Mouse (Mus musculus): Measurements from ENCODE around the gene Phykpl. TPM values are rescaled to one million over a fixed set of nuclear protein-coding genes. Genes with fewer than 3 reads are reported as not detected.
"Not testable (repeated sequence)": the region's sequence is repeated elsewhere in the genome, so short reads cannot be mapped to it uniquely, and the experiment has no call there.

Gene Phykpl
- polyA plus RNA-seq, 1 experiment from 2014 or later: 20.7 TPM

DNA sequence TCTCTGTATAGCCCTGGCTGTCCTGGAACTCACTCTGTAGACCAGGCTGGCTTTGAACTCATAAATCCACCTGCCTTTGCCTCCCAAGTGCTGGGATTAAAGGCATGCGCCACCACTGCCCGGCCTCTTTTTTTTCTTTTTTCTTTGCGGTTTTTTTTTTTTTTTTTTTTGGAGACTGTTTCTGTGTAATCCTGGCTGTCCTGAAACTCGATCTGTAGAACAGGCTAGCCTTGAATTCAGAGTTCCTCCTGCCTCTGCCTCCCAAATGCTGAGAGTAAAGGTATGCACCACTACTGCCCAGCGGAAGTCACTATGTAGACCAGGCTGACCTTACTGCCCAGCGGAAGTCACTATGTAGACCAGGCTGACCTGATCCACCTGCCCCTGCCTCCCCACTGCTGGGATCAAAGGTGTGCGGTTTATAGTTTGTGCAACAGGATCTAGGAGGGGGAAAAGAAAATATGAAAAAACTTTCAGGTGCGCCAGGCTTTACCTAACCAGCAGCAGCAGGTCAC is 34.4 kb downstream of the Phykpl start:
- no peak for ATAC-seq (ENCODE audit: insufficient number of reproducible peaks, low FRiP score, low TSS enrichment, low read depth)
- Histone ChIP-seq H3K27ac (replicated peaks) (0 out of 2 replicates have a peak overlapping the region, but pooled peaks have one; percentile 53), H3K27me3 (no peaks in the 10 kb centered on the region), H3K4me3 (replicated peaks) (peak overlapping the region; percentile 90), H3K4me1 (peaks cover 30% of the 10 kb centered on the region), H3K9ac (no peak overlapping the region), H3K4me2 (replicated peaks) (peak overlapping the region; percentile 76), H3K36me3 (peaks cover 29% of the 10 kb centered on the region), H3K9me3 (replicated peaks) (no peaks in the 10 kb centered on the region)
- 47% methylated on average over 8 of the region's 8 CpGs for WGBS

DNA sequence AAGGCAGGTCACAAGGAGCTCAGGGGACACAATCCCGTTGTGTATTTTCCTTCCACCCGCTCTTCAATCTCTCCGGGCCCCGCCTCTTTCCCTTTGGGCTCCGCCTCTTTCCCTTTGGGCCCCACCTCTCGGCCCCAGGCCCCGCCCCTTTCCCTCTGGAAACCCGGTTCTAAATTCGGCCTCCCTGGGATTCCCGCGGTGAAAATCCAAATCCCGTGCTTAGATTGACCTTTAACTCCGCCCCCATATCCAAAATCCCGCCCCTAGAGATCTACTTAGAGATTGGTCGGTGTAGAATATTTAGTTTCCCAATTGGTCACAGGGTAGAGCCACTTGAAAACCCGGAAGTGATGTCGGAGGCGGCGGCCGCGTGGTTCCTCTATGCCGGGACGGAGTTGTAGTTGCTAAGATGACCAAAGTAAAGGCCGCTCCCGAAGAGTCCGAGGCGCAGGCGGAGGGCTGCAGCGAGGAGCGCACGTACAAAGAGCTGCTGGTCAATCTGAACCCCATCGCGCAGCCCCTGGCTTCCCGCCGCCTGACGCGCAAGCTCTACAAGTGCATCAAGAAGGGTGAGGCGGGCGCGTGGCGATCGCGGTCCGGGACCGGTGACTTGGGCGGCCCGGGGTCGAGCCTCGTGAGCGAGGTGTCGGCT is 35.0 kb downstream of the Phykpl start, which contains the start of gene Nhp2:
Gene Nhp2, plus strand, starts transcription at position 327 of the 652 bp plus-strand sequence.
- H3K9me3 ChIP-seq (replicated peaks): no peaks in the 10 kb centered on the region
- H3K4me3 ChIP-seq (replicated peaks): peak within 1 kb of the TSS; percentile 90
- no peaks in the 10 kb centered on the region for H3K27me3 ChIP-seq
- H3K27ac ChIP-seq (replicated peaks): peak within 1 kb of the TSS; percentile 63
- H3K4me2 ChIP-seq (replicated peaks): peak within 1 kb of the TSS; percentile 76
- peaks cover 30% of the 10 kb centered on the region for H3K4me1 ChIP-seq
- H3K36me3 ChIP-seq: peaks cover 35% of the 10 kb centered on the region
- peak; percentile 93 for ATAC-seq (ENCODE audit: insufficient number of reproducible peaks, low FRiP score, low TSS enrichment, low read depth)
- peak within 1 kb of the TSS; percentile 64 for H3K9ac ChIP-seq
- WGBS: under 1% methylated on average over 51 of the region's 51 CpGs

DNA sequence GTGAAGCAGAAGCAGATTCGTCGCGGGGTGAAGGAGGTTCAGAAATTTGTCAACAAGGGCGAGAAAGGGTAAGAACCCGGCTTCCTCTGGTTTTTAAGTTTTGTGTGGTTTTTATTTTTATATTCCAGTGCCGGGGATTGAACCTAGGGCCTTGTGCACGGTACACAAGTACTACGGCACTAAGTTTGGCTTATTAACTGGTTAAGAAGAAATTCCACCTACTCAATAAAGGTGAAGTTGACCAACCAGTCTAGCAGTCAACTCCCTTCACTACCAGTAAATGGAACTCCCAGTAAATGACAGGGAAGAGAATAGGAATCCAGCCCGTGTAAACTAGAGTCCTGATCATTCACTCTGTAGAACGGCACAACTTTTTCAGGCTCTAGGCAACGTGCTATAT is 35.5 kb downstream of the Phykpl start:
- no peaks in the 10 kb centered on the region for H3K27me3 ChIP-seq
- H3K27ac ChIP-seq (replicated peaks): peak overlapping the region; percentile 63
- peak overlapping the region; percentile 90 for H3K4me3 ChIP-seq (replicated peaks)

DNA sequence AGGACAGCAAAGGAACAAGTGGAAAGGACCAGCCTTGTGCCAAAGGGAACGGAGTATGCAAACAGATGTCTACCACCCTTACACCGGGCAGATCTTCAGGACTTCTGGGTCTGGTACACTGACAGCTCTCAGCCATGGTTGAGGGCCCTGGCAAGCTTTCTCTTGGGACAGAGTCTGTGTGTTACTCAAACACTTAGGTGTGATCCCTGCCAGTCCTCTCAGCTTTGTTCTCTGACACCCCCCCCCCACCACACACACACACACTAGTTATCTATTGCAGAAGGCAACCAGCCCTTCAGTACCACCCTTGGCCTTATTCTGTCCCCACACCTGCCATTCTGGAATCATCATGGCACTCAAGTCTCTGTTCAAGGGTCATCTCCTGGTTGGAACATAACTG is 37.2 kb downstream of the Phykpl start:
- no peak overlapping the region for H3K27ac ChIP-seq (replicated peaks)
- 95% methylated on average over 2 of the region's 2 CpGs for WGBS
- ATAC-seq (ENCODE audit: insufficient number of reproducible peaks, low FRiP score, low TSS enrichment, low read depth): no peak
- H3K9ac ChIP-seq: no peak overlapping the region
- H3K9me3 ChIP-seq (replicated peaks): no peaks in the 10 kb centered on the region
- peaks cover 18% of the 10 kb centered on the region for H3K4me1 ChIP-seq
- no peak overlapping the region for H3K4me3 ChIP-seq (replicated peaks)
- no peaks in the 10 kb centered on the region for H3K27me3 ChIP-seq
- peaks cover 56% of the 10 kb centered on the region for H3K36me3 ChIP-seq
- H3K4me2 ChIP-seq (replicated peaks): no peak overlapping the region

More for the DNA sequence above, 35.5 kb downstream of the Phykpl start:
- Histone ChIP-seq H3K4me1 (peaks cover 25% of the 10 kb centered on the region), H3K9ac (peak overlapping the region; percentile 64), H3K36me3 (peaks cover 41% of the 10 kb centered on the region), H3K4me2 (replicated peaks) (peak overlapping the region; percentile 76), H3K9me3 (replicated peaks) (no peaks in the 10 kb centered on the region)
- no peak for ATAC-seq (ENCODE audit: insufficient number of reproducible peaks, low FRiP score, low TSS enrichment, low read depth)
- under 1% methylated on average over 11 of the region's 11 CpGs for WGBS

DNA sequence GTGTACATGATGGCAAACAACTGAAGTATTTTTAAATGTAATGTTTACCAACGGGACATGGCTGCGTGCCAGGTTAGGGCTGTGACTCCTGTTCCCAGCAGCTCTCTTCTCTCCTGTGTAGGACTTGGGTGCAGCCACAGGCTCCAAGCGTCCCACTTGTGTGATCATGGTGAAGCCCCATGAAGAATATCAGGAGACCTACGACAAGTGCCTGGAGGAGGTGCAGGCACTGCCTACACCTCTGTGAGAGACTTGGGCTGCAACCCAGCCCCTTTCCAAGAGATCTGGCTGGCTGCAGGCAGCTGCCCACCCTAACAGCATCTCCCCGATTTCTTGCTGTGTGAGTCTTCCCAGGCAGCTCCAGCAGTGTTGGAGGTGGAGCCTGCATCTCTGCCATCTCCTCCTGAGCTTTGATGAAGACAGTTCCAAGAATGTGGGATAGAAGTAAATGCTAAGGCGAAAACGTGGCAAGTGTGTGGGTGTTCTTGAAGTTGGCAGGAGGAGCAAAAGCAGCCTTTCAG is 38.5 kb downstream of the Phykpl start:
- H3K27me3 ChIP-seq: no peaks in the 10 kb centered on the region
- no peak overlapping the region for H3K9ac ChIP-seq
- WGBS: 84% methylated on average over 7 of the region's 7 CpGs
- H3K9me3 ChIP-seq (replicated peaks): no peaks in the 10 kb centered on the region
- no peak for ATAC-seq (ENCODE audit: insufficient number of reproducible peaks, low FRiP score, low TSS enrichment, low read depth)
- H3K36me3 ChIP-seq: peaks cover 68% of the 10 kb centered on the region
- H3K4me3 ChIP-seq (replicated peaks): no peak overlapping the region
- H3K27ac ChIP-seq (replicated peaks): no peak overlapping the region
- H3K4me2 ChIP-seq (replicated peaks): no peak overlapping the region
- H3K4me1 ChIP-seq: peaks cover 18% of the 10 kb centered on the region

DNA sequence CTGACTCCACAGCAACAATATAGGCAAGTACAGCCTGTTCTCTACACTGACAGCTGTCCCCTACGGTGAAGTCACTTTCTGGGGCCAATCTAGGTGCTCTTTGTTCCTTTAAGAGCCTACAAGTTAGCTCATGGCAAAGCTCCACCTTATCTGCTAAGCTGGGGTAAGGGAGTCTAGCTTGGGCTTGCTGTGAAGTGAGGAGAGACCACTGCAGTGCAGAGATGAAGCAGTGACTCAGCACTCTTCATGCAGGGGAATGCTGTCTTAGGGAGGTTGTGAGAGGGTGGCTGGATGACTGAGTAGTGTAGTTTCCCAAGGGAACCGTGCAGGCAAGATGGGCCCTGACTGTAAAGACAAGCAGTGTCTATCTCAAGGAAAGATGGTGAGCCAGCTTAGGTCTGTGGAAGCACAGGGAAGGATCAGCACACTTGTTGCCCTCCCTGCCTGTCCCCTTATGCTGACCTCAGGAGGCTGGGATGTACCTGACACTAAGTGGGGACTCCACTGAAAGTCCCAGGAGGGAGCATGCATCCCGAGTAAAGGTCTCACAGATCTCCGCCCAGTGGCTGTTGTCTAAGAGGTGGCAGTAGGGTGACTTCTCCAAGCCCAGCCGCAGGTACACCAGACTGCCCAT is 40.7 kb downstream of the Phykpl start:
- no peak overlapping the region for H3K4me3 ChIP-seq (replicated peaks)
- H3K4me2 ChIP-seq (replicated peaks): no peak overlapping the region
- H3K4me1 ChIP-seq: peaks cover 14% of the 10 kb centered on the region
- no peak overlapping the region for H3K27ac ChIP-seq (replicated peaks)
- 74% methylated on average over 5 of the region's 5 CpGs for WGBS
- H3K27me3 ChIP-seq: no peaks in the 10 kb centered on the region
- H3K36me3 ChIP-seq: peaks cover 80% of the 10 kb centered on the region
- no peak for ATAC-seq (ENCODE audit: insufficient number of reproducible peaks, low FRiP score, low TSS enrichment, low read depth)
- no peaks in the 10 kb centered on the region for H3K9me3 ChIP-seq (replicated peaks)
- no peak overlapping the region for H3K9ac ChIP-seq

DNA sequence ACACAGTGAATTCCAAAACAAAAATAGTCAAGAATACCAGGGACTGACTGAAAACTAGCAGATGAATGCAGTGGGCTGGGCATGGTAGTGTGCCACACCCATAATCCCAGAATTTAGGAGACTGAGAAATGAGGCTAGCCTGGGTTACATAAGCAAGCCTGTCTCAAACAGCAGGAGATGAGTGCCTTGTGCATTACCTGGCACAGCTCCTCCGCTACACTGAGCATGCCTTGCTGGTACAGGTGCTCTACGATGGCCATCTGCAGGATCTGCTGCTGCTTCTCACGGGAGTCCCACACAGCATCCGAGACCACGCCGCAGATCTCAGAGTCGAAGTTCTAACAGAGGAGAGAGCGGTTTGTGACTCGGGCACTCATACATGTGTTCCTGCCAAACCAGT is 42.9 kb downstream of the Phykpl start:
- no peak overlapping the region for H3K27ac ChIP-seq (replicated peaks)
- whole genome bisulfite sequencing: 92% methylated on average over 9 of the region's 9 CpGs

DNA sequence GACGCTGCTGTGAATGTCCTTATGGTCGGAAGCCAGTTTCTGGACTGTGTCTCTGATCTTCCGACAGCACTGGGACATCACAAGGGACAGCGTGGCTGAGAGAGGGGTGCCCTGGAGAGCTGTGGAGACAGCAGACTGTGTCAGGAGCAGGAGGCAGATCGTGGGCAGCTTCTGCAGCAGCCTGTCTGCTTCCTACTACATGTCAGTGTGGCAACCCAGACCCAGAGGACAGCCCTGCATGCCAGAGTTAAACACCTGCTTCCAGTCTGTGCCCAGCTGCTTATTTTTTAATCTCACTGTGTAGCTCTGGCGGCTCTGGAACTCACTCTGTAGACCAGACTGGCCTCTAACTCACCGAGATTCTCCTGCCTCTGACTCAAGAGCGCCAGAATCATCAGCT is 43.4 kb downstream of the Phykpl start:
- Histone ChIP-seq H3K4me3 (replicated peaks) (no peak overlapping the region), H3K27ac (replicated peaks) (no peak overlapping the region), H3K4me2 (replicated peaks) (no peak overlapping the region), H3K27me3 (no peaks in the 10 kb centered on the region), H3K9me3 (replicated peaks) (no peaks in the 10 kb centered on the region), H3K9ac (no peak overlapping the region), H3K4me1 (no peaks in the 10 kb centered on the region), H3K36me3 (peaks cover 63% of the 10 kb centered on the region)
- no peak for ATAC-seq (ENCODE audit: insufficient number of reproducible peaks, low FRiP score, low TSS enrichment, low read depth)
- WGBS: 84% methylated on average over 8 of the region's 8 CpGs

More for the DNA sequence above, 42.9 kb downstream of the Phykpl start:
- Histone ChIP-seq H3K27me3 (no peaks in the 10 kb centered on the region), H3K9ac (no peak overlapping the region), H3K9me3 (replicated peaks) (no peaks in the 10 kb centered on the region), H3K4me1 (no peaks in the 10 kb centered on the region), H3K4me2 (replicated peaks) (no peak overlapping the region), H3K4me3 (replicated peaks) (no peak overlapping the region), H3K36me3 (peaks cover 68% of the 10 kb centered on the region)
- no peak for ATAC-seq (ENCODE audit: insufficient number of reproducible peaks, low FRiP score, low TSS enrichment, low read depth)

DNA sequence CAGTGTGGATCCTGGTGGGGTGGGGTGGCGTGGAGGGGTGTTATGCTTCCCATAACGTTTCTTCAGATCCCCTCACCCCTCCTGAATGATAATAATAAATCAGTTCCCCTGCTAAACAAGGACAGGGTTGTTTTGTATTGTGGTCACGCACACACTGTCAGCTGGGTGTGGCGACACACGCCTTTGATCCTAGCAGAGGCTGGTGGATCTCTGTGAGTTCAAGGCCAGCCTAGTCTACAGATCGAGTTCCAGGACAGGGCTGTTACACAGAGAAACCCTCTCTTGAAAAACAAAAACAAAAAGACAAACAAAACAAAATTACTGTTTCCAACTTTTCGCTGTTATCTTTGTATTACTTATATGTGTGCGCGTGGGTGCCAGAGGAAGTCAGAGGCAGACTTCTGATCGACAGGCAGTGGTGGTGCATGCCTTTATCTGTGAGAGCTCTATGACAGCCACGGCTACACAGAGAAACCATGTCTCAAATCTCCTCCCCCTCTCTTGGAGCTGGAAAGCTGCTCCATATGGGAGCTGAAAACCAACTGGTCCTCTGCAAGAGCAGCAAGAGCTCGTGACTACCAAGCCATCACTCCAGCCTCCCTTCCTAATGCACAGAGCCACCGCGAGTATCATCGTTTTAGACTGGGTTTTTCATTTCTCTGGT is 45.2 kb downstream of the Phykpl start:
- peaks cover 4% of the 10 kb centered on the region; the same call in 1 of the 2 replicates for H3K4me1 ChIP-seq
- no peak overlapping the region for H3K4me3 ChIP-seq (replicated peaks)
- no peak overlapping the region for H3K9ac ChIP-seq
- ATAC-seq (ENCODE audit: insufficient number of reproducible peaks, low FRiP score, low TSS enrichment, low read depth): no peak
- no peaks in the 10 kb centered on the region for H3K27me3 ChIP-seq
- H3K9me3 ChIP-seq (replicated peaks): no peaks in the 10 kb centered on the region
- no peak overlapping the region for H3K4me2 ChIP-seq (replicated peaks)
- peaks cover 44% of the 10 kb centered on the region for H3K36me3 ChIP-seq
- WGBS: 77% methylated on average over 15 of the region's 15 CpGs
- no peak overlapping the region for H3K27ac ChIP-seq (replicated peaks)

DNA sequence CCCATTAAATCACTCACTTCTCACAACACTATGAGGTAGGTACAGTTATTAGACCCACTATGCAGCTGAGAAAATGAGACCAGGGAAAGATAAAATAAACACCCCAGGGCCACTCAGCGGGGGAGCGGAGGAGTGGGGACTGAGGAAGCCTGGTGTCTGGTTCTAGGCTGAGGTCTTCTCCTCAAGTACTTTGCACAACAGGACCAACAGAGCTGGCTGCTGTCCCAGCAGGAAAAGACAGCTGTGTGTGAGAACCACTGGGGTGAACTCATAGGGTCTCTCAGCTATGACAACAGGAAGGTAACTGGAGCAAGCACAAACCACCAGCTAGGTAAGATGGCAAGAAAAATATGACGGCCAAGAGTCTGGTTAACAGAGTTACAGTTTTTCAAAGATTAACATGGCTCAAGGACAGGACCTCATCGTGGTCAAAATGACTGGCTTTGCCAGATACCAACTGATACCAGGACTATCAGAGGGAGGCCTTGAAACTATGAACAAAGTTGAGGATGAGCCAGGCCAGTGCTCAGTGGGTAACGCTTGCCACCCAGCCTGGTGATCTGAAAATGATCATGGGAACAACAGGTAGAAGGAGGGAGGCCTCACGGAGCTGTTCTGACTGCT is 47.7 kb downstream of the Phykpl start:
- Histone ChIP-seq H3K4me2 (replicated peaks) (no peak overlapping the region), H3K4me1 (peaks cover 14% of the 10 kb centered on the region), H3K4me3 (replicated peaks) (no peak overlapping the region), H3K27me3 (no peaks in the 10 kb centered on the region), H3K9ac (no peak overlapping the region), H3K36me3 (peaks cover 22% of the 10 kb centered on the region), H3K27ac (replicated peaks) (no peak overlapping the region), H3K9me3 (replicated peaks) (no peaks in the 10 kb centered on the region)
- ATAC-seq (ENCODE audit: insufficient number of reproducible peaks, low FRiP score, low TSS enrichment, low read depth): no peak
- WGBS: 79% methylated on average over 6 of the region's 6 CpGs

DNA sequence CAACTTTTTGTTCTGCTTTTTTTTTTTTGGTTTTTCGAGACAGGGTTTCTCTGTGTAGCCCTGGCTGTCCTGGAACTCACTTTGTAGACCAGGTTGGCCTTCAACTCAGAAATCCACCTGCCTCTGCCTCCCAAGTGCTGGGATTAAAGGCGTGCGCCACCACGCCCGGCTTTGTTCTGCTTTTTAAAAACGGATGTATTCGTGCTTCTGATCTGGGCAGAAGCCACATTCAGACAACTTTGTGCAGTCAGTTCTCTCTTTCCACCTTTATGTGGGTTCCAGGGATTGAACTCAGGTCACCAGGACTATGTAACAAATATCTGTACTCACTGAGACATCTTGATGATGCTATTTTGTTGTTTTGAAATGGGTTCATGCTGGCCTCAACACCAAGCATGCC is 48.6 kb downstream of the Phykpl start:
- not testable (repeated sequence) for ATAC-seq (ENCODE audit: insufficient number of reproducible peaks, low FRiP score, low TSS enrichment, low read depth); H3K4me2 ChIP-seq (replicated peaks); H3K27ac ChIP-seq (replicated peaks); H3K9me3 ChIP-seq (replicated peaks); H3K9ac ChIP-seq; H3K4me3 ChIP-seq (replicated peaks); H3K27me3 ChIP-seq
- H3K36me3 ChIP-seq: peaks cover 12% of the 10 kb centered on the region; the same call in 1 of the 2 replicates
- H3K4me1 ChIP-seq: peaks cover 18% of the 10 kb centered on the region
- 86% methylated on average over 7 of the region's 7 CpGs for WGBS

All from embryonic facial prominence, embryonic 15.5 days (tissue).